Mouse (Mus musculus) intestine, postnatal 0 days (tissue): ENCODE data around the gene Nap1l1. TPM values are rescaled to one million over a fixed set of nuclear protein-coding genes. Genes with fewer than 3 reads are reported as not detected.
A peak's percentile ranks its signal among the peaks of the same experiment; 100 is the strongest.

Experiments used
- ATAC-seq: fragments of 200-750 bp; cut with Nextera tagmentation; 2 replicates; pipeline ENCODE4 v1.8.0; 2017; ENCODE audit warnings: mild to moderate bottlenecking, moderate TSS enrichment, moderate library complexity
- H3K27ac ChIP-seq: fragments of 300-500 bp; sonication (generic); 2 replicates; pipeline ENCODE4 v1.5.1; 2014; ENCODE audit warnings: mild to moderate bottlenecking, low read depth, low read length, moderate library complexity
- H3K27me3 ChIP-seq: fragments of 300-500 bp; sonication (generic); replicated peaks from 2 replicates; pipeline ENCODE4 v1.6.1; 2014; ENCODE audit warnings: low read length, mixed read lengths; ENCODE audit not compliant: control insufficient read depth, insufficient read depth
- H3K36me3 ChIP-seq: fragments of 300-500 bp; sonication (generic); 2 replicates; pipeline ENCODE4 v1.6.1; 2014; ENCODE audit warnings: mild to moderate bottlenecking, moderate library complexity; ENCODE audit not compliant: control insufficient read depth, insufficient read depth
- H3K4me1 ChIP-seq: fragments of 300-500 bp; sonication (generic); replicated peaks from 2 replicates; pipeline ENCODE4 v1.6.1; 2014; ENCODE audit warnings: antibody characterized with exemption, low read length, mixed read lengths; ENCODE audit not compliant: control insufficient read depth, insufficient read depth
- H3K4me2 ChIP-seq: fragments of 300-500 bp; sonication (generic); replicated peaks from 2 replicates; pipeline ENCODE4 v1.6.1; 2014; ENCODE audit warnings: low read depth, mild to moderate bottlenecking, moderate library complexity
- H3K4me3 ChIP-seq: fragments of 300-500 bp; sonication (generic); 2 replicates; pipeline ENCODE4 v1.5.1; 2014; ENCODE audit warnings: low read depth, low read length
- H3K9ac ChIP-seq: fragments of 300-500 bp; sonication (generic); 2 replicates; pipeline ENCODE4 v1.6.1; 2014; ENCODE audit warnings: mild to moderate bottlenecking, low read depth, low read length
- H3K9me3 ChIP-seq: fragments of 300-500 bp; sonication (generic); 2 replicates; pipeline ENCODE4 v1.6.1; 2016; ENCODE audit warnings: mixed run types; ENCODE audit not compliant: control insufficient read depth
- CTCF ChIP-seq: sonication (generic); IDR thresholded peaks from 2 replicates; pipeline ENCODE4 v1.5.1; 2016; ENCODE audit warnings: low read depth, mild to moderate bottlenecking, control low read depth, antibody characterized with exemption, moderate library complexity
- WGBS: fragments of 180-500 bp; shearing (Covaris S2); extraction: QIAGEN DNeasy Blood & Tissue Kit; methylation state at CpG from one replicate; pipeline ENCODE4 v1.1.7; 2014; 5-methylcytosine and 5-hydroxymethylcytosine counted together
- polyA plus RNA-seq: library from polyadenylated mRNA; unstranded; fragments of >200 nt; fragmentation: Nextera tagmentation; extraction: Ambion mirVana; gene quantifications from 2 replicates; pipeline ENCODE4 v1.2.1, GENCODE M21; 2015

Nap1l1 gene
- polyA plus RNA-seq, 1 experiment from 2014 or later: 62.1 TPM

- Histone ChIP-seq H3K4me3 (no peak overlapping the region), H3K36me3 (no peaks in the 10 kb centered on the region), H3K4me2 (peak overlapping the region; percentile 31; the same call in 1 of the 2 replicates), H3K9ac (no peak overlapping the region), H3K4me1 (no peaks in the 10 kb centered on the region; the same call in 1 of the 2 replicates), H3K27me3 (no peaks in the 10 kb centered on the region), H3K27ac (no peak overlapping the region), H3K9me3 (no peaks in the 10 kb centered on the region)
- TF ChIP-seq CTCF: no peak
- ATAC-seq: no peak
- 54% methylated on average over 7 of the region's 7 CpGs for WGBS
Measured at GRCm38 (mm10) chr10:111509981-111510380, 37.0 kb downstream of the Nap1l1 start.

- H3K36me3 ChIP-seq: no peaks in the 10 kb centered on the region
- no peak overlapping the region for H3K4me3 ChIP-seq
- no peaks in the 10 kb centered on the region for H3K27me3 ChIP-seq
- H3K9me3 ChIP-seq: no peaks in the 10 kb centered on the region
- H3K4me1 ChIP-seq: peaks cover 6% of the 10 kb centered on the region
- ATAC-seq: no peak
- no peak overlapping the region for H3K27ac ChIP-seq
- H3K4me2 ChIP-seq: no peak overlapping the region
- TF ChIP-seq CTCF: no peak
- WGBS: 45% methylated on average over 7 of the region's 7 CpGs
- no peak overlapping the region for H3K9ac ChIP-seq
Measured at GRCm38 (mm10) chr10:111510798-111511197, 37.8 kb downstream of the Nap1l1 start.

- no peak overlapping the region for H3K27ac ChIP-seq
- no peak overlapping the region for H3K9ac ChIP-seq
- 67% methylated on average over 10 of the region's 10 CpGs for WGBS
- H3K27me3 ChIP-seq: no peaks in the 10 kb centered on the region
- no peak overlapping the region for H3K4me3 ChIP-seq
- H3K4me2 ChIP-seq: no peak overlapping the region
- ATAC-seq: no peak
- TF ChIP-seq CTCF: no peak
- no peaks in the 10 kb centered on the region for H3K9me3 ChIP-seq
- H3K4me1 ChIP-seq: peaks cover 6% of the 10 kb centered on the region
- H3K36me3 ChIP-seq: no peaks in the 10 kb centered on the region
Measured at GRCm38 (mm10) chr10:111512036-111512568, 39.1 kb downstream of the Nap1l1 start.

- no peak overlapping the region for H3K4me2 ChIP-seq
- WGBS: 85% methylated on average over 5 of the region's 5 CpGs
Measured at GRCm38 (mm10) chr10:111514282-111514885, 41.4 kb downstream of the Nap1l1 start.

GRCm38 (mm10) chr10:111515071-111516010, 42.3 kb downstream of the Nap1l1 start:
- Histone ChIP-seq H3K4me2 (peak overlapping the region; percentile 54; the same call in 1 of the 2 replicates), H3K9ac (no peak overlapping the region), H3K4me3 (no peak overlapping the region), H3K27me3 (no peaks in the 10 kb centered on the region), H3K9me3 (no peaks in the 10 kb centered on the region), H3K27ac (no peak overlapping the region; the same call in 1 of the 2 replicates), H3K4me1 (peaks cover 6% of the 10 kb centered on the region; the same call in 1 of the 2 replicates), H3K36me3 (no peaks in the 10 kb centered on the region)
- no peak for TF ChIP-seq CTCF
- WGBS: 61% methylated on average over 17 of the region's 17 CpGs
- ATAC-seq: peak; percentile 14; the same call in 1 of the 2 replicates

More at GRCm38 (mm10) chr10:111514282-111514885, 41.4 kb downstream of the Nap1l1 start:
- ATAC-seq: no peak
- Histone ChIP-seq H3K27me3 (no peaks in the 10 kb centered on the region), H3K36me3 (no peaks in the 10 kb centered on the region), H3K9ac (no peak overlapping the region), H3K4me1 (peaks cover 6% of the 10 kb centered on the region), H3K4me3 (no peak overlapping the region), H3K9me3 (no peaks in the 10 kb centered on the region), H3K27ac (no peak overlapping the region)
- no peak for TF ChIP-seq CTCF

- H3K4me2 ChIP-seq: peak overlapping the region; percentile 54
Measured at GRCm38 (mm10) chr10:111516172-111516588, 43.2 kb downstream of the Nap1l1 start.

More at GRCm38 (mm10) chr10:111516172-111516588, 43.2 kb downstream of the Nap1l1 start:
- peak; percentile 72 for ATAC-seq
- Histone ChIP-seq H3K27me3 (no peaks in the 10 kb centered on the region), H3K4me3 (0 out of 2 replicates have a peak overlapping the region, but pooled peaks have one; percentile 12), H3K9ac (no peak overlapping the region), H3K36me3 (no peaks in the 10 kb centered on the region), H3K27ac (peak overlapping the region; percentile 60; the same call in 1 of the 2 replicates), H3K9me3 (no peaks in the 10 kb centered on the region), H3K4me1 (peaks cover 6% of the 10 kb centered on the region; the same call in 1 of the 2 replicates)
- 7% methylated on average over 13 of the region's 13 CpGs for WGBS
- TF ChIP-seq CTCF: no peak
